Mouse (Mus musculus) Muller cell, postnatal 12 days (primary cell): Measurements from ENCODE around the gene Syngr4.
A peak's percentile ranks its signal among the peaks of the same experiment; 100 is the strongest.
"Not testable (repeated sequence)": the region's sequence is repeated elsewhere in the genome, so short reads cannot be mapped to it uniquely, and the experiment has no call there.

Source experiments
- DNase-seq: peaks from one replicate; pipeline ENCODE4 v3.0.0-alpha.2; 2015; ENCODE audit errors: inconsistent ontology term

The Syngr4 gene

GRCm38 (mm10) chr7:45916056-45917003 lies 19.8 kb upstream of the Syngr4 start:
- peak; percentile 79 for DNase-seq

- no peak for DNase-seq
Observed at GRCm38 (mm10) chr7:45915011-45915410, 18.5 kb upstream of the Syngr4 start.

- DNase-seq: no peak
Observed at GRCm38 (mm10) chr7:45914067-45914466, 17.6 kb upstream of the Syngr4 start.

GRCm38 (mm10) chr7:45909145-45909544 lies 12.6 kb upstream of the Syngr4 start:
- no peak for DNase-seq

GRCm38 (mm10) chr7:45908384-45908783 lies 11.9 kb upstream of the Syngr4 start:
- no peak for DNase-seq

- no peak for DNase-seq
Observed at GRCm38 (mm10) chr7:45906622-45907021, 10.1 kb upstream of the Syngr4 start.

GRCm38 (mm10) chr7:45902481-45903002 lies 6.0 kb upstream of the Syngr4 start:
- no peak for DNase-seq

GRCm38 (mm10) chr7:45901562-45901961 lies 5.0 kb upstream of the Syngr4 start:
- DNase-seq: no peak

GRCm38 (mm10) chr7:45898125-45898524 lies 1.6 kb upstream of the Syngr4 start:
- not testable (repeated sequence) for DNase-seq

GRCm38 (mm10) chr7:45897258-45897757 lies 794 bp upstream of the Syngr4 start:
- no peak for DNase-seq

- no peak for DNase-seq
Observed at GRCm38 (mm10) chr7:45895931-45896516, 490 bp downstream of the Syngr4 start.

GRCm38 (mm10) chr7:45892651-45893050 lies 3.9 kb downstream of the Syngr4 start:
- no peak for DNase-seq

GRCm38 (mm10) chr7:45887246-45887645 lies 9.3 kb downstream of the Syngr4 start:
- no peak for DNase-seq

GRCm38 (mm10) chr7:45881011-45881410 lies 15.5 kb downstream of the Syngr4 start:
- no peak for DNase-seq

GRCm38 (mm10) chr7:45880531-45880930 lies 16.0 kb downstream of the Syngr4 start:
- DNase-seq: no peak

- not testable (repeated sequence) for DNase-seq
Observed at GRCm38 (mm10) chr7:45878278-45878677, 18.2 kb downstream of the Syngr4 start, which contains the start of gene Grin2d. Gene Grin2d, minus strand, starts transcription at chr7:45878378.

- DNase-seq: no peak
Observed at GRCm38 (mm10) chr7:45876895-45877294, 19.6 kb downstream of the Syngr4 start.

- DNase-seq: peak; percentile 72
Observed at GRCm38 (mm10) chr7:45873061-45873947, 23.2 kb downstream of the Syngr4 start.

GRCm38 (mm10) chr7:45872624-45873023 lies 23.9 kb downstream of the Syngr4 start, which contains the start of gene Kdelr1:
Gene Kdelr1, plus strand, starts transcription at chr7:45872772.
- peak; percentile 86 for DNase-seq

GRCm38 (mm10) chr7:45870282-45871058 lies 26.0 kb downstream of the Syngr4 start:
- DNase-seq: peak; percentile 21
